Mouse (Mus musculus) E14TG2a.4 (cell line): ENCODE measurements around the gene Nuak2.
"Not testable (repeated sequence)": the region's sequence is repeated elsewhere in the genome, so short reads cannot be mapped to it uniquely, and the experiment has no call there.

Experiments
- CTCF ChIP-seq: conservative IDR thresholded peaks from 2 replicates; pipeline ENCODE4 v1.5.1; 2014; ENCODE audit warnings: low read length
- POU5F1 ChIP-seq: IDR thresholded peaks from 2 replicates; pipeline ENCODE4 v1.6.1; 2014; ENCODE audit warnings: low read length, borderline replicate concordance

DNA sequence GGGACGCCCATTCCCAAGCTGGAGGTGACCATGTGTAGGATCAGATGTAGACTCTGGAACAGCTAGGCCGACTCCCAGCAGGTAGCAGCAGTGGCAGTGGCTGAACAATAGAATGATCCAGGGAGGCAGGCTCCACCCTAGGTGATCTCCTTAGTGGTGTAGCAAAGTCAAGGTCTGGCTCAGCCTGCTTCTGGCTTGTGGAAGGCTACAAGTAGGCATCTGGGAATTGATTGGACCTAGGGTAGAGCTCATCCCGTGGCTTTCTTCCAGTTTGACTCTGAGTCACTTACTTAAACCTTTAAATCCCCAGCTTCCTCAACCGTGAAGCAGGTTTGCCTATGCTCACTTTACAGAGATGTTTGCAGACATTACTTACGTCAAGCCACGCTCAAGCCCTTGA is 35.3 kb upstream of the Nuak2 start:
- TF ChIP-seq CTCF, POU5F1: not testable (repeated sequence)
